Mouse (Mus musculus): ENCODE data around the gene Gadd45b. TPM values are rescaled to one million over a fixed set of nuclear protein-coding genes. Genes with fewer than 3 reads are reported as not detected.

The Gadd45b gene
- polyA plus RNA-seq, 1 experiment from 2014 or later = 39.8 TPM

GRCm38 (mm10) chr10:80938831-80939550, 9.1 kb downstream of the Gadd45b start:
- peaks cover 71 to 92% of the 10 kb centered on the region in 2 experiments for H3K4me1 ChIP-seq (ENCODE audit: control insufficient read depth in 2 of 2, insufficient read depth in 2 of 2, low read length in 2 of 2)
- no peak for ATAC-seq (ENCODE audit: insufficient number of reproducible peaks, insufficient read depth, low FRiP score, low read depth)

GRCm38 (mm10) chr10:80939671-80940070, 9.8 kb downstream of the Gadd45b start:
- H3K4me3 ChIP-seq (ENCODE audit: control insufficient read depth in 1 of 2, insufficient read depth in 1 of 2, low read depth in 1 of 2, low read length in 2 of 2) = peak overlapping the region; percentile 27 to 34
- no peaks in the 10 kb centered on the region for H3K9me3 ChIP-seq (ENCODE audit: control insufficient read depth, low read length)
- peak overlapping the region; percentile 66 for H3K9ac ChIP-seq (ENCODE audit: low read length)
- H3K36me3 ChIP-seq (ENCODE audit: control insufficient read depth, insufficient read depth, low read length) = no peaks in the 10 kb centered on the region
- ATAC-seq (ENCODE audit: insufficient number of reproducible peaks, insufficient read depth, low FRiP score, low read depth) = peak; percentile 33; the same call in 1 of the 2 replicates
- H3K27me3 ChIP-seq (ENCODE audit: control insufficient read depth, insufficient read depth, low read length) = no peaks in the 10 kb centered on the region
- WGBS = 3% methylated on average over 28 of the region's 28 CpGs
- H3K4me1 ChIP-seq (ENCODE audit: control insufficient read depth in 2 of 2, insufficient read depth in 2 of 2, low read length in 2 of 2) = peaks cover 69 to 86% of the 10 kb centered on the region in 2 experiments
- peak overlapping the region; percentile 75 for H3K4me2 ChIP-seq (ENCODE audit: low read length)
- peak overlapping the region; percentile 94 to 97 for H3K27ac ChIP-seq (replicated peaks in 1 of 2; ENCODE audit: control insufficient read depth in 1 of 2, insufficient read depth in 1 of 2, low read depth in 2 of 2, low read length in 2 of 2)

More at GRCm38 (mm10) chr10:80938831-80939550, 9.1 kb downstream of the Gadd45b start:
- Histone ChIP-seq H3K36me3 (ENCODE audit: control insufficient read depth, insufficient read depth, low read length) (no peaks in the 10 kb centered on the region), H3K9ac (ENCODE audit: low read length) (peak overlapping the region; percentile 66), H3K9me3 (ENCODE audit: control insufficient read depth, low read length) (no peaks in the 10 kb centered on the region), H3K27me3 (ENCODE audit: control insufficient read depth, insufficient read depth, low read length) (no peaks in the 10 kb centered on the region), H3K27ac (replicated peaks in 1 of 2; ENCODE audit: control insufficient read depth in 1 of 2, insufficient read depth in 1 of 2, low read depth in 2 of 2, low read length in 2 of 2) (peak overlapping the region; percentile 94 to 97), H3K4me3 (ENCODE audit: control insufficient read depth in 1 of 2, insufficient read depth in 1 of 2, low read depth in 1 of 2, low read length in 2 of 2) (peak overlapping the region; percentile 27 to 34), H3K4me2 (ENCODE audit: low read length) (peak overlapping the region; percentile 75)
- WGBS = 7% methylated on average over 15 of the region's 15 CpGs

GRCm38 (mm10) chr10:80940320-80940987, 10.6 kb downstream of the Gadd45b start:
- Histone ChIP-seq H3K9me3 (ENCODE audit: control insufficient read depth, low read length) (no peaks in the 10 kb centered on the region), H3K4me2 (ENCODE audit: low read length) (peak overlapping the region; percentile 75), H3K27ac (replicated peaks in 1 of 2; ENCODE audit: control insufficient read depth in 1 of 2, insufficient read depth in 1 of 2, low read depth in 2 of 2, low read length in 2 of 2) (peak overlapping the region; percentile 94 to 97), H3K36me3 (ENCODE audit: control insufficient read depth, insufficient read depth, low read length) (no peaks in the 10 kb centered on the region), H3K9ac (ENCODE audit: low read length) (peak overlapping the region; percentile 66), H3K4me3 (ENCODE audit: control insufficient read depth in 1 of 2, insufficient read depth in 1 of 2, low read depth in 1 of 2, low read length in 2 of 2) (peak overlapping the region; percentile 27 to 34; a peak in 3 of 4 replicates), H3K4me1 (ENCODE audit: control insufficient read depth in 2 of 2, insufficient read depth in 2 of 2, low read length in 2 of 2) (peaks cover 64 to 79% of the 10 kb centered on the region in 2 experiments), H3K27me3 (ENCODE audit: control insufficient read depth, insufficient read depth, low read length) (no peaks in the 10 kb centered on the region)
- ATAC-seq (ENCODE audit: insufficient number of reproducible peaks, insufficient read depth, low FRiP score, low read depth) = peak; percentile 72
- WGBS = 11% methylated on average over 8 of the region's 8 CpGs

GRCm38 (mm10) chr10:80940988-80941347, 11.1 kb downstream of the Gadd45b start:
- H3K9me3 ChIP-seq (ENCODE audit: control insufficient read depth, low read length) = no peaks in the 10 kb centered on the region
- no peaks in the 10 kb centered on the region for H3K27me3 ChIP-seq (ENCODE audit: control insufficient read depth, insufficient read depth, low read length)
- peak overlapping the region; percentile 94 to 97 for H3K27ac ChIP-seq (replicated peaks in 1 of 2; ENCODE audit: control insufficient read depth in 1 of 2, insufficient read depth in 1 of 2, low read depth in 2 of 2, low read length in 2 of 2)
- no peaks in the 10 kb centered on the region for H3K36me3 ChIP-seq (ENCODE audit: control insufficient read depth, insufficient read depth, low read length)
- 8% methylated on average over 2 of the region's 2 CpGs for whole genome bisulfite sequencing
- ATAC-seq (ENCODE audit: insufficient number of reproducible peaks, insufficient read depth, low FRiP score, low read depth) = peak; percentile 11
- peak overlapping the region; percentile 9 to 34; a peak in 1 of 4 replicates for H3K4me3 ChIP-seq (ENCODE audit: control insufficient read depth in 1 of 2, insufficient read depth in 1 of 2, low read depth in 1 of 2, low read length in 2 of 2)
- H3K4me2 ChIP-seq (ENCODE audit: low read length) = peak overlapping the region; percentile 75
- peaks cover 60 to 74% of the 10 kb centered on the region in 2 experiments for H3K4me1 ChIP-seq (ENCODE audit: control insufficient read depth in 2 of 2, insufficient read depth in 2 of 2, low read length in 2 of 2)
- H3K9ac ChIP-seq (ENCODE audit: low read length) = peak overlapping the region; percentile 66

GRCm38 (mm10) chr10:80942919-80943318, 13.0 kb downstream of the Gadd45b start:
- WGBS = 61% methylated on average over 8 of the region's 8 CpGs
- H3K27ac ChIP-seq (replicated peaks in 1 of 2; ENCODE audit: control insufficient read depth in 1 of 2, insufficient read depth in 1 of 2, low read depth in 2 of 2, low read length in 2 of 2) = no peak overlapping the region
- H3K27me3 ChIP-seq (ENCODE audit: control insufficient read depth, insufficient read depth, low read length) = no peaks in the 10 kb centered on the region
- H3K9ac ChIP-seq (ENCODE audit: low read length) = no peak overlapping the region
- H3K36me3 ChIP-seq (ENCODE audit: control insufficient read depth, insufficient read depth, low read length) = no peaks in the 10 kb centered on the region
- H3K9me3 ChIP-seq (ENCODE audit: control insufficient read depth, low read length) = no peaks in the 10 kb centered on the region
- no peak overlapping the region for H3K4me2 ChIP-seq (ENCODE audit: low read length)
- no peak overlapping the region for H3K4me3 ChIP-seq (ENCODE audit: control insufficient read depth in 1 of 2, insufficient read depth in 1 of 2, low read depth in 1 of 2, low read length in 2 of 2)
- no peak for ATAC-seq (ENCODE audit: insufficient number of reproducible peaks, insufficient read depth, low FRiP score, low read depth)
- H3K4me1 ChIP-seq (ENCODE audit: control insufficient read depth in 2 of 2, insufficient read depth in 2 of 2, low read length in 2 of 2) = peaks cover 59 to 69% of the 10 kb centered on the region in 2 experiments

- Histone ChIP-seq H3K9ac (ENCODE audit: low read length) (0 out of 2 replicates have a peak overlapping the region, but pooled peaks have one; percentile 22), H3K4me1 (ENCODE audit: control insufficient read depth in 2 of 2, insufficient read depth in 2 of 2, low read length in 2 of 2) (peaks cover 59 to 68% of the 10 kb centered on the region in 2 experiments), H3K4me3 (ENCODE audit: control insufficient read depth in 1 of 2, insufficient read depth in 1 of 2, low read depth in 1 of 2, low read length in 2 of 2) (no peak overlapping the region), H3K27ac (replicated peaks in 1 of 2; ENCODE audit: control insufficient read depth in 1 of 2, insufficient read depth in 1 of 2, low read depth in 2 of 2, low read length in 2 of 2) (peak overlapping the region in 1 of 2 experiments; percentile 25; a peak in 1 of 4 replicates), H3K4me2 (ENCODE audit: low read length) (no peak overlapping the region), H3K27me3 (ENCODE audit: control insufficient read depth, insufficient read depth, low read length) (no peaks in the 10 kb centered on the region), H3K36me3 (ENCODE audit: control insufficient read depth, insufficient read depth, low read length) (no peaks in the 10 kb centered on the region), H3K9me3 (ENCODE audit: control insufficient read depth, low read length) (no peaks in the 10 kb centered on the region)
- 62% methylated on average over 9 of the region's 9 CpGs for WGBS
- no peak for ATAC-seq (ENCODE audit: insufficient number of reproducible peaks, insufficient read depth, low FRiP score, low read depth)
These were observed 13.8 kb downstream of the Gadd45b start for GRCm38 (mm10) chr10:80943701-80944100.

- Histone ChIP-seq H3K4me1 (ENCODE audit: control insufficient read depth in 2 of 2, insufficient read depth in 2 of 2, low read length in 2 of 2) (peaks cover 59 to 68% of the 10 kb centered on the region in 2 experiments), H3K9ac (ENCODE audit: low read length) (no peak overlapping the region), H3K9me3 (ENCODE audit: control insufficient read depth, low read length) (no peaks in the 10 kb centered on the region), H3K27ac (replicated peaks in 1 of 2; ENCODE audit: control insufficient read depth in 1 of 2, insufficient read depth in 1 of 2, low read depth in 2 of 2, low read length in 2 of 2) (no peak overlapping the region), H3K36me3 (ENCODE audit: control insufficient read depth, insufficient read depth, low read length) (no peaks in the 10 kb centered on the region), H3K4me3 (ENCODE audit: control insufficient read depth in 1 of 2, insufficient read depth in 1 of 2, low read depth in 1 of 2, low read length in 2 of 2) (no peak overlapping the region), H3K27me3 (ENCODE audit: control insufficient read depth, insufficient read depth, low read length) (no peaks in the 10 kb centered on the region), H3K4me2 (ENCODE audit: low read length) (no peak overlapping the region)
- WGBS = 92% methylated on average over 5 of the region's 5 CpGs
- no peak for ATAC-seq (ENCODE audit: insufficient number of reproducible peaks, insufficient read depth, low FRiP score, low read depth)
These were observed 14.4 kb downstream of the Gadd45b start for GRCm38 (mm10) chr10:80944231-80944630.
